In genomic region chr19:22132626-22133025, GRCm38 (mm10) we compare ENCODE assay signal across 17 mouse cellular contexts. TPM values are rescaled to one million over a fixed set of nuclear protein-coding genes. Genes with fewer than 3 reads are reported as not detected.
A peak's percentile ranks its signal among the peaks of the same experiment; 100 is the strongest.
DNase-seq lines count a peak whose midpoint lies in the region; ATAC-seq and TF ChIP-seq lines count a peak whose summit lies in the region.
"Had no signal": no experiment of that assay in that cellular context is flagged by ENCODE, and none has a peak within 500 bp of the region (broad histone marks: within the 10 kb centered on the region; RNA-seq: fewer than 3 reads in every experiment).

No protein-coding gene starts in this region.

- intact Hi-C loops in heart, postnatal 10 days (cut with DNase I), result no loop called here

- no peak for TF ChIP-seq POLR2A in lung, adult 2 months (IDR thresholded peaks at IDR 0.05; ENCODE audit: borderline replicate concordance, extremely low read depth, low read depth, low read length)

- no peaks in the 10 kb centered on the region for H3K4me1 ChIP-seq in lung, adult 2 months (ENCODE audit: control insufficient read depth, insufficient read depth, low read length)
- H3K4me1 ChIP-seq: heart, embryonic 15.5 days; hindbrain, embryonic 13.5 days; liver, embryonic 13.5 days had no signal

- no peak overlapping the region for H3K4me3 ChIP-seq in lung, adult 2 months (replicated peaks; ENCODE audit: extremely low read depth, low read depth, low read length)
- H3K4me3 ChIP-seq: heart, embryonic 15.5 days; hindbrain, embryonic 13.5 days; liver, embryonic 13.5 days; midbrain, embryonic 13.5 days had no signal

- no peak for ATAC-seq in activated CD4-positive, CD25-positive, alpha-beta regulatory T cell, adult 4 months
- ATAC-seq: intestine, embryonic 16.5 days; midbrain, embryonic 13.5 days; Patski had no signal

- TF ChIP-seq CTCF in lung, adult 2 months (IDR thresholded peaks at IDR 0.05; ENCODE audit: insufficient read depth, low read length), result no peak

- peak; percentile 7 for DNase-seq in adrenal gland, postnatal 14 days
- DNase-seq in adrenal gland, adult 2 months, result no peak
- DNase-seq in heart, postnatal 10 days, result peak; percentile 4 to 9
- DNase-seq in heart, adult 11 months, result no peak
- DNase-seq in lung, postnatal 14 days, result peak; percentile 1
- no peak for DNase-seq in lung, adult 2 months
- DNase-seq in cerebellum, postnatal 10 days, result peak; percentile 72 to 75
- DNase-seq: gastrocnemius, postnatal 14 days; layer of hippocampus, postnatal 36 days; liver, embryonic 13.5 days; right cerebral cortex, postnatal 25 days had no signal

- WGBS in lung, adult 2 months, result 45% methylated on average over 3 of the region's 3 CpGs

RNA-seq across cellular contexts. Expression of gene Trpm3, which starts 6.2 kb away (rescaled TPM):
- total RNA-seq in adrenal gland, postnatal 14 days (2021), result 1.1 and 2.1 TPM in 2 replicates
- total RNA-seq in adrenal gland, adult 2 months (2021), result 1 to 10 TPM in 1 of 2 experiments, under 1 TPM in 1; 0.81 to 2.1 TPM
- 0.06 and 0.12 TPM in 2 replicates for polyA plus RNA-seq in adrenal gland, adult 2 months (2012; rRNA removed)
- total RNA-seq in heart, postnatal 10 days (2021), result 1 to 10 TPM; 1.5 to 2.2 TPM
- polyA plus RNA-seq in lung, adult 2 months (2012; rRNA removed), result 0.02 and 0.12 TPM in 2 replicates
- under 1 TPM in 1 of 2 experiments, not detected in 1; 0.24 TPM for polyA plus RNA-seq in activated CD4-positive, CD25-positive, alpha-beta regulatory T cell, adult 4 months (2017; shearing (Covaris generic))

Comparison
In these comparisons a context has a peak if more than half of its experiments do, and no peak if none do; other contexts are left out.
1. DNase-seq: peak in adrenal gland, postnatal 14 days (single experiment), heart, postnatal 10 days (2 of 2), lung, postnatal 14 days (single experiment) and cerebellum, postnatal 10 days (2 of 2); none in adrenal gland, adult 2 months (single experiment), heart, adult 11 months (single experiment) and lung, adult 2 months (single experiment).